Mouse (Mus musculus) embryo, embryonic 11.5 days (tissue): Measurements from ENCODE around the gene Gprc5d.
A peak's percentile ranks its signal among the peaks of the same experiment; 100 is the strongest.

Experiments
- DNase-seq: peaks from one replicate; pipeline ENCODE4 v3.0.0-alpha.2; 2012; ENCODE audit warnings: low read depth, low spot score

Gprc5d gene

GRCm38 (mm10) chr6:135070347-135070746, 47.7 kb downstream of the Gprc5d start:
- no peak for DNase-seq

- DNase-seq = no peak
These were observed 48.2 kb downstream of the Gprc5d start for GRCm38 (mm10) chr6:135069856-135070255.

- DNase-seq = no peak
These were observed 49.9 kb downstream of the Gprc5d start for GRCm38 (mm10) chr6:135068221-135068620.

- no peak for DNase-seq
These were observed 51.2 kb downstream of the Gprc5d start for GRCm38 (mm10) chr6:135066795-135067445.

- DNase-seq = peak; percentile 40
These were observed 52.7 kb downstream of the Gprc5d start, which contains the start of gene Gprc5a for GRCm38 (mm10) chr6:135065236-135065957. Gprc5a (plus strand) TSS chr6:135065651.

- DNase-seq = no peak
These were observed 53.5 kb downstream of the Gprc5d start for GRCm38 (mm10) chr6:135064621-135065020.

- no peak for DNase-seq
These were observed 57.4 kb downstream of the Gprc5d start for GRCm38 (mm10) chr6:135060728-135061127.
